Mouse (Mus musculus) central nervous system, embryonic 14 days (tissue): ENCODE results near the gene Ldha. TPM values are rescaled to one million over a fixed set of nuclear protein-coding genes. Genes with fewer than 3 reads are reported as not detected.

Experiments
- polyA plus RNA-seq: library from polyadenylated mRNA; depleted of rRNA; stranded (reverse); fragments of >200 nt; gene quantifications from 2 replicates; pipeline ENCODE4 v1.2.3, GENCODE M21; 2012; rRNA removed

Ldha gene
- 345 and 369 TPM in 2 replicates for polyA plus RNA-seq

DNA sequence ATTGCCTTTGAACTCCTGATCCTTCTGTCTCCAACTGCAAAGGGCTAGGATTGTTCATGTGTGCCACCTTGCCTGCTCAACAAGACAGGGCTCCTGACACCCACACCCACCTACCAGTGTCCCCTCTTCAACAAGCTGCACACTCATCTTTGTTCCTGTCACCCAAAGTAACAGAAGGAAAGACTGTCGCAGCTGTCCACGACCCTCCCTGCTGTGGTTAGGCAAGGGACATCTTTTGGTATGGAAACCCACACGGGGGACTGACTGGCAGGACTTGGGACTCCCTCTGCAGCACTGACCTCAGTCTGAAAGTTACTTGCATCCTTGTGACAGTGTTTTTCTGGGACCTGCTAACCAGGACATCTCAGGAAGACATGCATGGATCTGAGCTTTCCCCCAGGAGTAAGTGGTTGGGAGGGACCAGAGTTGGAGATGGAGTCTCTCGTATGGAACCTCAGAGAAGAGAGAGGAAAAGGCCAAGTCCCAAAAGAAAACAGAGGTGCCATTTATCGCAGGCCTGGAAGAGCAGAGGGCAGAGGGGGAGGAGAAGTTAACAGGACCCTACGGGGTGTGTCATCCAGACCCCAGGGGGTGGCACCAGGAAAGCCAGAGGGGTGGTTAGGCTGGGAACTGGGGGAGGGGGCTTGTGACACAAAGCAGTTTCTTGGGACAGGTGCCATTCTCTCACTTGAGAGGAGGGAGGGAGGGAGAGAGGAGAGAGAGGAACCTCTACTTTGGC lies at the start of gene Ldha:
Gene Ldha (plus strand): TSS at position 689 of the 739 bp plus-strand sequence.

DNA sequence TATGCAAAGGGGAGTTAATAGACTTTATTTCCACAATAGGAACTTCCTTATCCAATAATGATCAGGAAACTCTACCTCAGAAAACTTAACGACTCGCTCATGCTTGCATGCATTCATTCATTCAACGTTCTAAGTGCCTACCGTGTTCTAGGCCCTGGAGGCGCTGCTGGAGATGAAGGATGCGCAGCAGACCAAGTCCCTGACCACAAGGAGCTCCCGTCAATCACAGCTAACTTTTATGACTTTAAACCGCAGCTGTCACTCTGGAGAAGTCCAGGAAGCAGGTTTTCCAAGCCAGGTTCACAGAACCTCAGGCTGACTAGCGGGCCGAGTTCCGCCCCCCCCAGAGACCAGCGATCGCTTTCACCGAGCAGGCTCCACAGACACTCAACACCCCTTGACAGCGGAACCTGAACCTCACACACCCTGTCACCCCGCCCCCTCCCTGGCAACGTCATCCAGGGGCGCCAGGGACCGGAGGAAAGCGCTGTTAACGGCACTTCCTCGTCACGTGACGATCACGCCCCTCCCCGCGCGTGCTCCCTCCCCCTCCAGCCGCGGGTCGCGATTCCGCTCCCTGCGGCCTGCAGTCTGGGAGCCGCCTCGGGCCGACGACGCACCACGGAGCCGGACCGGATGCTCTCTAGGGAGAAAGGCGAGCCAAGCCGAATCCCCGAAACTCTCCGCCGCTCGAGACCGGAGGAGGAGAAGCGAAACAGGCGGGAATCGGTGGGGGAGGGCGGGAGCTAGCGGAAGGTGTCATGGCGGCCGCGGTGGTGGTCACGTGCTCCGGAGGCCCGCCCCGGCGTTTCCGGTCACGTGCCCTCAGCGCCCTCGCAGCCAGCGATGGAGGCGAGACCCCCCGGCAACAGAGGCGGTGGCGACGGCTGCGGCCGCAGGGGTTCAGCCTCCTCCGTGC lies 45.7 kb upstream of the Ldha start, which contains the start of the genes Hps5 and Gtf2h1:
Gene Hps5 (minus strand): TSS at position 778 of the 919 bp plus-strand sequence.
Gene Gtf2h1 (plus strand): TSS at position 817 of the 919 bp plus-strand sequence.

DNA sequence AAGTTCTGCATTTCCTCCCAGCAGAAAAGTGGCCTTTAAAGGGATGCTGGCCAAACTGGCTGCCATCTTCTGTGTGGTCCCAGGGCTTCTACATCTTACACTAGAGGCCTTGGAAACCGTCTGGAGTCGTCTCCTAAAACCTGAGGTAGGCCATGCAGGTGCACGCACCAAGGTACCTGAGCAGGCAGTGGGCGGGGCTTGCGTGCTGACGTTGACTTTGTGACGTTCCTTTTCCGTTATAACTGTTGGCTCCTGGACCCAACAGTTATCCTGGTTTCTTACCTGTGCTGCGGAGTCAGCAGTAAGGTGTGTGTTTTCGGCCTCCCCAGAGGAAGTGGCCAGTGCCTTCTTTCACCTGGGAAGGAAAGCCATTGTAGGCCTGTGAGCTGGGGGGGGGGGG lies 19.7 kb downstream of the Ldha start, which contains the start of gene Ldhc:
Gene Ldhc (plus strand): TSS at position 208 of the 400 bp plus-strand sequence.

Other genes starting within 250 kb of the Ldha start
- 29.4 and 30.6 TPM in 2 replicates for gene Sergef, start 201.7 kb upstream of the Ldha start, polyA plus RNA-seq
- 0.14 and 0.26 TPM in 2 replicates for gene Tph1, start 168.9 kb upstream of the Ldha start, polyA plus RNA-seq
- 15.4 TPM in 2 replicates for gene Saal1, start 130.8 kb upstream of the Ldha start, polyA plus RNA-seq
- gene Saa3, start 125.8 kb upstream of the Ldha start, polyA plus RNA-seq: 1.1 and 3.2 TPM in 2 replicates
- not detected in 2 replicates for gene Saa4, start 108.9 kb upstream of the Ldha start, polyA plus RNA-seq
- gene Saa1, start 98.5 kb upstream of the Ldha start, polyA plus RNA-seq: 0.14 TPM in 1 of 2 replicates, not detected in the other
- gene Saa2, start 89.7 kb upstream of the Ldha start, polyA plus RNA-seq: not detected in 2 replicates
- 29.1 and 30.8 TPM in 2 replicates for gene Hps5, start 45.4 kb upstream of the Ldha start, polyA plus RNA-seq
- 32.6 and 33.6 TPM in 2 replicates for gene Gtf2h1, start 45.4 kb upstream of the Ldha start, polyA plus RNA-seq
- gene Ldhc, start 19.7 kb downstream of the Ldha start, polyA plus RNA-seq: 0.11 and 0.14 TPM in 2 replicates
- 122 and 131 TPM in 2 replicates for gene Tsg101, start 78.5 kb downstream of the Ldha start, polyA plus RNA-seq
- 7.4 and 8.3 TPM in 2 replicates for gene Uevld, start 117.1 kb downstream of the Ldha start, polyA plus RNA-seq
- not detected in 2 replicates for gene Gm9999, start 142.1 kb downstream of the Ldha start, polyA plus RNA-seq
- 6.2 and 7.6 TPM in 2 replicates for gene Spty2d1, start 166.9 kb downstream of the Ldha start, polyA plus RNA-seq
- 19.1 and 19.5 TPM in 2 replicates for gene Tmem86a, start 209.1 kb downstream of the Ldha start, polyA plus RNA-seq